Mouse (Mus musculus): ENCODE results near the gene Axdnd1.
"Not testable (repeated sequence)": the region's sequence is repeated elsewhere in the genome, so short reads cannot be mapped to it uniquely, and the experiment has no call there.

Gene Axdnd1

GRCm38 (mm10) chr1:156308595-156308994 is 112.4 kb downstream of the Axdnd1 start:
- no peak for DNase-seq

DNA sequence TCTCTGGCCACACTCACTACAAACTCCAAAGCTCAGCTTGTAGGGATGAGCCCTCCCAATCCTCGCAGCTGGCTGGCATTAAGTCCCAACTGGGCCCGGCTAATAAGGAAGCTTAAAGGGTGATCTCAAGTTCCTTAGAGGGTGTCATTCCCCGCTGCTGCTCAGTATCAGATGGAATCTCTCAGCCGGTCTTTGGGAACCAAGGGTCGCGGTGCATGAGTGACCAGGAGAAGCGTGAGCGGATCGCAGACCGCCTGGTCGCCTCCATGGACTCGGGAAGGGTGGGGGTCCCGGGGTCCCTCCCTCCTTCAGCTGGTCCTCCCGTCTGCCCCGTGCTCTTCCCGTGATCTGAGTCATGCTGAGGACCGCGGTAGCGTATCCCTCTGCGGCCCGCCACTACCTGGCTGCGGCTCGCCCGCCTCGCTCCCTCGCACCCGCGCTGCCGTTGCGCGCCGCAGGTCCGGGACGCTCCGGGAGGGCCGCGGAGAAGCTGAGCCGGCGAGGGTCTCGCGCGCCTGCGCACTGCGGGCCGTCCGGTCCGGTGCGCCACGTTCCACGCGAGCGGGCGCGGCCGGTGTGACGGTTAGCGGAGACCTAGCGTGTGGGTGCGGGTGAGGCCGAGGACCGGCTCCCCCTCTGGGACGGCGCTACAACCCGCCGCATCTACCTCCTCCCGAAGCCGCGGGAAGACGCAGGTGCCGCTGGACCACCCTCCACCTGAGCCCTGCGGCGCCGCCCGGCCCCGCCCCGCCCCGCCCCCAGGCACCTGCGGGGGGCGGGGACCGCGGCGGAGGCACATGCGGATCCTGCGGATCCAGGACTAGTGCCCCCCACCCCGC is 117.8 kb downstream of the Axdnd1 start, which contains the start of gene Tdrd5:
Tdrd5 (minus strand) TSS at position 754 of the 839 bp plus-strand sequence.
- DNase-seq, result peak; percentile 75

- DNase-seq, result no peak
These were observed 130.9 kb downstream of the Axdnd1 start for GRCm38 (mm10) chr1:156290016-156290415.

- DNase-seq, result not testable (repeated sequence)
These were observed 131.8 kb downstream of the Axdnd1 start for GRCm38 (mm10) chr1:156289222-156289587.

DNA sequence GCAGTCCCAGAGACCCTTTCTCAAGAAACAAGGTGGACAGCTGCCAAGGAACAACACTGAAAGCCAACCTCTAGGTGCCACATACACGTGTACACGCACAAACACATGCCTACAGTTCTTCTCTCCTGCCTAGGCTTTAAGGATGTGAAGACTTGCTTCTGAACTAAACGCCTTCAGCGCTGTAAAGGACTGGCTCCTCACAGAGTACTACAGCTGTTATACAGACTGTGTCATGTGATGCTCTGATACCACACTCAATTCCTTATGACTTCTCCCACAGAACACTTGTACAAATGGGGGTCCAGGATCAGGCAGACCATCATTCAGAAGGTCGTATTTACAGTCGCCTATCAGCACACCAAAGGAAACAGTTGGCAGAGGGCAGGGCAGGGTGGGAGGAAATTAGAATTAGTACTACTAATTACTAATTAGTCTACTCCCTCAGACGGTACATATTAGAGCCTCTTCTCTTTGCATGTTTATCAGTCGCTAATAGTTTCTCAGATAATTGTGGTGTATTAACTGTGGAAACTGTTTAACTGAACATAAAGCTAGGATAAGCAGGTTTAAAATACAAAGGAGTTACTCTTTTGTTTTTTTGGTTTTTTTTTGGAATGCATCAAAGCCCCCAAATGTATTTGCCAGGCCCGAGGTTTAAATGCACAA is 132.3 kb downstream of the Axdnd1 start:
- no peak for DNase-seq

GRCm38 (mm10) chr1:156285541-156285896 is 135.4 kb downstream of the Axdnd1 start:
- no peak for DNase-seq

DNA sequence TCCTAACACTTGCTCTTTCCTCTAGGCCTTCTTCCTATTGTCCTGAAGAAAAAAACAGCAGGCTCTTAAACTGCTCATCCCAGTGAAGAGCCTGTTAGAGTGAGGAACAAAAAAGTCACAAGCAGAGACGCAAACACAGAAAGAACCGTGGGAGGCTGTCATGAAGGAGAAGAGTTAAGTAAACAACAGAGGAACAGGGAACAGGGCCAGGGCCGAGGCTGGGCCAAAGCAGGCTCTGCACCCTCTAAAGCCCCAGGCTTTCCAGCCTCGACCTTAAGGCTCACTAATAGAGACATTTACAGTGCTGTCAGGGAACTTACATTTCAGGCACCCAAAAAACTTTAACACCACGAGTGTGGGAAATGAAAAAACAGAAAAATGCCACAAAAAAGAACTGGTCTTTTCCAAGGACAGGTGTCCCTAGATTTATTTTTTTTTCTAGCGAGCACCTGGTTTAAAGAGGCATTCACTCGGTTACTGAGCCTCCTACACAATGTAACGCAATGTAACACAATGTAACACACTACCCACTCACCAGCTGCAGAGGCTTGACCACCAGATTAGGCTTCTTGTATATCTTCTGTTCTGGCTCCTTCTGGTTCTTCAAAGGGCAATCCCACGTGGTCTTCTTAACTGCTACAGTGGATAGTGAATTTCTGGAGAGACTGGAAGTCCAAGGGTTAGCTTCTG is 136.0 kb downstream of the Axdnd1 start:
- peak; percentile 23 for DNase-seq

- DNase-seq, result no peak
These were observed 136.8 kb downstream of the Axdnd1 start for GRCm38 (mm10) chr1:156284207-156284606.

GRCm38 (mm10) chr1:156280131-156280530 is 140.8 kb downstream of the Axdnd1 start:
- DNase-seq, result no peak

GRCm38 (mm10) chr1:156273647-156274046 is 147.3 kb downstream of the Axdnd1 start:
- no peak for DNase-seq

Measured in right cerebral cortex, postnatal 25 days (tissue).